Mouse (Mus musculus) bone marrow macrophage, adult 2 months (primary cell): ENCODE data around the gene Bicc1. TPM values are rescaled to one million over a fixed set of nuclear protein-coding genes. Genes with fewer than 3 reads are reported as not detected.

Experiments used
- H3K27ac ChIP-seq: 2 replicates; pipeline ENCODE4 v1.5.1; 2012; ENCODE audit warnings: low read depth, low read length; ENCODE audit not compliant: insufficient read depth
- H3K4me1 ChIP-seq: 2 replicates; pipeline ENCODE4 v1.6.1; 2012; ENCODE audit warnings: low read length; ENCODE audit not compliant: control insufficient read depth, insufficient read depth
- H3K4me3 ChIP-seq: 2 replicates; pipeline ENCODE4 v1.5.1; 2012; ENCODE audit warnings: mild to moderate bottlenecking, low read length, moderate library complexity; ENCODE audit not compliant: insufficient read depth
- CTCF ChIP-seq: IDR thresholded peaks from 2 replicates; pipeline ENCODE4 v1.5.1; 2012; ENCODE audit warnings: low read depth, mild to moderate bottlenecking, low read length, moderate library complexity
- POLR2A ChIP-seq: IDR thresholded peaks from 2 replicates; pipeline ENCODE4 v1.6.1; 2012; ENCODE audit warnings: mild to moderate bottlenecking, low read depth, low read length, borderline replicate concordance
- polyA plus RNA-seq: library from polyadenylated mRNA; stranded (reverse); fragments of >200 nt; gene quantifications from 2 replicates; pipeline ENCODE4 v1.2.4, GENCODE M21; 2012; ENCODE audit not compliant: missing spikeins, insufficient read depth, insufficient read length

Gene Bicc1
- 0.27 and 0.40 TPM in 2 replicates for polyA plus RNA-seq

DNA sequence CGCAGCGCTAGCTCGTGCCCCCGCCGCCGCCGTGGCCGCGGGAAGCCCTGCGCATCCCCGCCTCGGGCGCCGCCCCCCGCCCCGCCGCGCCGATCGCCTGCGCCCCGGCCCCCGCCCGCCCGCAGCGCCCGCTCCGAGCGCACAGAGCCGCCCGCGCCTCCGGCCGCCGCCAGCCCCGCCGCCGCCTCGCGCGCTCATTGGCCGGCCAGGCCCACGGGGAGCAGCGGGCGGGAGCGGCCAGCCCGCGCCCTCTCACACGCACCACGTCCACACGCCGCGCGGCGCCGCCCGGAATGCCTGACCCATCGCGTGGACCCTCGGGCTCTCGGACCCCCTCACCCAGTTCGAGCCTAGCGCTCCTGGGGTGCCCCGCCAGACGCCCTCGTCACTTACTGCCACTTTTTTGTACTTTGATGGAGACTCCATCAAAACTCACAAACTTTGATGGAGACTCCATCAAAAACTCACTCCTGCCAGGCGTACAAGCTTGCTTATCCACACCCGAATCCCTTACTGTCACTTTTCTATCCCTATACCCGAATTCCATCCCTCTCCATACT lies at the start of gene Bicc1:
Gene Bicc1 (minus strand): TSS at position 25 of the 560 bp plus-strand sequence.
- Histone ChIP-seq H3K4me1 (no peaks in the 10 kb centered on the region), H3K27ac (no peak within 1 kb of the TSS), H3K4me3 (no peak within 1 kb of the TSS; the same call in 1 of the 2 replicates)
- TF ChIP-seq CTCF (no peak), POLR2A (no peak)

DNA sequence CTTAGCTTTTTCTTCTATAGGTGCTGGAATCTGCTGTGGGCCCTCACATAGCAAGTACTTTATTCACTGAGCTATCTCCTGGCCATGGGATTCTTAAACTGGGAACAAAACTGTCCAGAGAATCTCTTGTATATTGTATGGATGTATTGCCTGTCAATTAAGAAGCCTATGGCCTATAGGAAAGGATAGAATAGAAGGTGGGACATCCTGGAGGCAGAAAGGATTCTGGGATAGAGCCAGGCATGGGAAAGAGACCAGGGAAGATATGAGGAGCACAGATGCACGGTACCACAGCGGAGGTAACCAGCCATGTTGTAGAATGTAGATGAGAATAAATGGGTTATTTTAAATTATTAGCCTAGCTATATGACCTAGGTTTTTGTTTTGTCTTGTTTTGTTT lies 42.0 kb upstream of the Bicc1 start:
- Histone ChIP-seq H3K4me3 (no peak overlapping the region), H3K4me1 (no peaks in the 10 kb centered on the region), H3K27ac (no peak overlapping the region)
- TF ChIP-seq POLR2A (no peak), CTCF (no peak)

DNA sequence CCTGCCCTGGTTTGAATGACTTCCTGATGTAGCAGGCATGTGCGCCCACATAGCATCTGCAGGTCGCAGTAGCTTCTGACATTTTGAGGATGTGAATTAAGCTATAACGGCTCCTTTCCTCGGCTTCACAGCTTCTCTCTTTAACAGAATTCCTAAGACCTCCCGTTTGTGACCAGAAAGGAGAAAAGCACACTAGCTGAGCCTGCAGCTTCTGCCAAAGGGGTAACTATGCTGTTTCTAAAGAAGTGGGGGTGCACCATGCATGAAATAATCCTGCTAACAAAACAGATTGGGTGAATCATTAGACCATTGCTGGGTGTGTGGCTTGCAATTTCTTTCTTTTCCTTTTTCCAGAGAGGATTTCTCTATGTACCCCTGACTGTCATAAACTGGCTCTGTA lies 41.5 kb upstream of the Bicc1 start:
- Histone ChIP-seq H3K4me3 (no peak overlapping the region), H3K4me1 (no peaks in the 10 kb centered on the region), H3K27ac (no peak overlapping the region)
- TF ChIP-seq POLR2A (no peak), CTCF (no peak)

DNA sequence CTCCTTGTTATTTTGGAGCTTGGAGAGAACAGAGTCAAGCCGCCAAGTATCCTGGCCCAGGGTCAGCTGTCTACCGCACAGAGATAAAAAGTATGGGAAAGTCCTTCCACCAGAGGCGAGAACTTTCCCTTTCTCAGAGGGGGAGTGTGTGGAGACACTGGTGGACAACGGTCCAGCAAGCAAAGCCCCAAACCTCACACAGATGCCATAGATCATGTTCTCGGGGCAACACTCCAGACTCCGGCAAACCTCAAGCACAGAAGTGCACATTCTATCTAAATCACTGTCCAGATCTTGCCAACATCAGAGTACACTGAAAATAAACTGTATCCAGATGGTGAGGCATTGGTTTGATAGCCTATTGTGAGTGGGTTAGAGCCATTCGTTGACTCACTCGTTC lies 39.2 kb upstream of the Bicc1 start:
- Histone ChIP-seq H3K27ac (no peak overlapping the region), H3K4me1 (no peaks in the 10 kb centered on the region), H3K4me3 (no peak overlapping the region)
- TF ChIP-seq CTCF (no peak), POLR2A (no peak)

DNA sequence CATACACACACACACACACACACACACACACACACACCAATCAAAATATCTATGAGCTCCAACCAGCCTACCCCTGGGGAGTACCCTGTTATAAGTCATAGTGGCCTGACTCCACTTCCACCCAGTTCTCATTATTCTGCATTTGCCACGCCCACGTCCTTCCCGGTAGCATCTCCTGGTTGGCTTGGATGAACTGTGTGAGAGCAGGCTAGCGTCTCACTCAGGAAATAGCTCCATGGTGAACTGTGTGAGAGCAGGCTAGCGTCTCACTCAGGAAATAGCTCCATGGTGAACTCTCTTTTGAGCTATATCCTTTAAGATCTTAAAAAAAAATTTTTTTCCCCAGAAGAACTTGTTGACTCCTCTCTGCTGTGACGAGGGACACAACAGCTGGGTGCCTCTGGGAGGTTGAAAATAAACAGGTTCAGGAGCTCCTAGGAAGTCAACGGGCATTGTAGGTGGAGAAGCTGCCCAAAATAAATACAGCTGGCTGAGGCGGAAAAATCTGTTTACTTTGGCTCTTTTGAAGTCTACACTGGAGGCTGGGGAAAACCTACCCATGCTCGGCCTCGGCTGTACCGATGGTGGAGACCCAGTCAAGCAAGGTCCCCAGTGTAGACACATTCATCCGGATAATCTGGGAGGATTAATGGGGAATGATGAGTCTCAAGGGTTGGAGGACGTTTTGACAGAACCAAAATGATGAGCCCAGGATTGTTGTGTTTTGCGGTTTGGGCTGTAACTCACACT lies 37.7 kb upstream of the Bicc1 start:
- Histone ChIP-seq H3K27ac (no peak overlapping the region), H3K4me1 (no peaks in the 10 kb centered on the region)
- TF ChIP-seq POLR2A (no peak), CTCF (no peak)

DNA sequence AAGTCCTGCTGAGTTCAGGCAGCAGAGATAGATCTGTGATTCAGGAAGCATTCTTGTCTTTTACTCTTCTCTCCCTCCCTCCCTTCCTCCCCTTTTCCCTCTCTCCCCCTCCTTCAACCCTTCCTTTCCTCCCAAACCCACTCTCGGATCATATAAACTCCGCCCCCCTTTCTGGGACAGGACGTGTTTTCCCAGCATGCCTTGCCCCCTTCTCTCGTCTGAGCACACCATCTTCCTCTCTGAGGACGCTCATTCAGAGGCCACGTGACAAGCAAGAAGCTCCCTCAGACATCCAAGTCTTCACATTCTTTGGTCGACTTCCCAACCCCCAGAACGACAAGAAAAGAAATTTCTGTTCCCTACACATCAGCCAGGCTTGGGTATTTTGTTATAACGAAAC lies 36.0 kb upstream of the Bicc1 start:
- H3K4me3 ChIP-seq = no peak overlapping the region
- no peak overlapping the region for H3K27ac ChIP-seq
- no peak for TF ChIP-seq CTCF
- no peak for TF ChIP-seq POLR2A
- no peaks in the 10 kb centered on the region for H3K4me1 ChIP-seq

More for the DNA sequence above, 37.7 kb upstream of the Bicc1 start:
- no peak overlapping the region for H3K4me3 ChIP-seq

GRCm38 (mm10) chr10:71194713-71195112 lies 35.2 kb upstream of the Bicc1 start:
- no peak overlapping the region for H3K4me3 ChIP-seq
- TF ChIP-seq POLR2A (no peak), CTCF (no peak)
- H3K4me1 ChIP-seq = no peaks in the 10 kb centered on the region
- H3K27ac ChIP-seq = no peak overlapping the region

DNA sequence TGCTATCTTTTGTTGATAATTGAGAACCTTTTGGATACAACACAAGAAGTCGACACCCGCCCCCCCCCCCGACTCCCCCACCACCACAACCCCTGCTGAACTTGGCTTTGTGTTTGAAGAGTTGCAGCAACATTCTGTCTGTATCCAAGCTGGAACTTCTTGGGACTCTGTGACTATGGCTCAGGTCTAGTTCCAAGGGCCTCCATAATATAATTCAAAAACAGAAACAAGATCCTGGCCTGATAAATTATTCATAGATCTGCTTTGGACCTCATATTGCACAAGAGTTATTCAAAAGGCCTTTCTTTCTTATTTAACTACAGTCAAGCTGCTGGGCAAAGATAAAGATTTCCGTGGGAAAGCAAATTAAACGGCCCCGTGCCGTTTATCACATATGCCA lies 33.8 kb upstream of the Bicc1 start:
- Histone ChIP-seq H3K4me1 (no peaks in the 10 kb centered on the region), H3K4me3 (no peak overlapping the region), H3K27ac (no peak overlapping the region)
- TF ChIP-seq POLR2A (no peak), CTCF (no peak)

GRCm38 (mm10) chr10:71192886-71193285 lies 33.4 kb upstream of the Bicc1 start:
- H3K4me3 ChIP-seq = no peak overlapping the region
- TF ChIP-seq POLR2A = no peak
- TF ChIP-seq CTCF = no peak
- H3K4me1 ChIP-seq = no peaks in the 10 kb centered on the region
- H3K27ac ChIP-seq = no peak overlapping the region

- H3K4me3 ChIP-seq = no peak overlapping the region
- no peak for TF ChIP-seq POLR2A
- TF ChIP-seq CTCF = no peak
- no peaks in the 10 kb centered on the region for H3K4me1 ChIP-seq
- no peak overlapping the region for H3K27ac ChIP-seq
Measured at GRCm38 (mm10) chr10:71188681-71189080, 29.2 kb upstream of the Bicc1 start.

GRCm38 (mm10) chr10:71185059-71185458 lies 25.6 kb upstream of the Bicc1 start:
- Histone ChIP-seq H3K4me1 (no peaks in the 10 kb centered on the region), H3K27ac (no peak overlapping the region), H3K4me3 (no peak overlapping the region)
- TF ChIP-seq CTCF (no peak), POLR2A (no peak)
